Mouse (Mus musculus): ENCODE data around the gene Ttc3. TPM values are rescaled to one million over a fixed set of nuclear protein-coding genes. Genes with fewer than 3 reads are reported as not detected.
A peak's percentile ranks its signal among the peaks of the same experiment; 100 is the strongest.

The Ttc3 gene
- polyA plus RNA-seq, 1 experiment from 2014 or later: 229 TPM

DNA sequence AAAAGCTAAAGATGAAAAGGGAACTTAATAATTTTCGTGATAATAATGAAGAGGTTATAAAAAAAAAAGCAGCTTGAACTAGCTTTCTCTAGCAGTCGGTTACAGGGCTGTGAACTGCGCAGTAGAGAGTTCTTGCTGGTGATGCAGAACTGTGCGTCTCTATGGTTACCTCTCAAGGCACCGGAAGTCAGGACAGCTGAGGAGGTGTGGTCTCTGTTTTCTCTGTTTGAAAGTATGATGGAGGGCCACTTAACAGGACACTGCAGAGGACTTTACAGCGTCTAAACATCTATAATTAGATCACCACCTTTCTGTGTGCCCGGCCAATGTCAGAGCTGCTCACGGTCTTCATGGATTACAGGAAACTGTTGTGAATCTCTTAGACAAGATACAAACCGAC lies 16.0 kb upstream of the Ttc3 start:
- peak; percentile 55 for DNase-seq (ENCODE audit: low spot score)

DNA sequence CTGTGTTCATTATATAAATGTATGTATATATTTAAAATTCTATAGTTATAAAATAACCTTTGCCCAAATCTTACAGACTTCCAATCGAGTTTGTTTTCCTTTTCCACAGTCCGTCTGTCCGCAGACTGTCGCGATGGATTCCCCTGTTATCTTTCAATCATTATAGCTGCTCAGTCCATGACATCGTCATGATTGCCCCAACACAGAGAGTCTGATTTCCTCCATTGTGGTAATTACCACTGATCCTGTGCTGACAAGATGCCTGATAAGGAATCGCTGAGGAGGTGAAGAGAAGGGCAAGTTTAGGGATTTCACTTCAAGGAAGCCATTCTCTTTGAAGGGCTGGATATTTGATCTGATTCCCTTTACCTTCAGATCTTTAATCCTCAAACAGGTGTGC lies 14.4 kb upstream of the Ttc3 start:
- H3K4me2 ChIP-seq (ENCODE audit: low read length): no peak overlapping the region
- H3K9me3 ChIP-seq (ENCODE audit: control insufficient read depth, low read length): no peaks in the 10 kb centered on the region
- H3K9ac ChIP-seq (ENCODE audit: low read length): no peak overlapping the region
- H3K27me3 ChIP-seq (replicated peaks; ENCODE audit: control insufficient read depth, insufficient read depth, low read length): no peaks in the 10 kb centered on the region
- 35% methylated on average over 7 of the region's 7 CpGs for WGBS
- ATAC-seq (replicated peaks; ENCODE audit: low FRiP score, low TSS enrichment, low read depth): no peak
- H3K4me3 ChIP-seq (ENCODE audit: low read depth, low read length): no peak overlapping the region
- H3K4me1 ChIP-seq (replicated peaks; ENCODE audit: control insufficient read depth, insufficient read depth, low read length): no peaks in the 10 kb centered on the region
- no peaks in the 10 kb centered on the region for H3K36me3 ChIP-seq (ENCODE audit: control insufficient read depth, insufficient read depth, low read length)
- H3K27ac ChIP-seq (ENCODE audit: low read depth): no peak overlapping the region
- DNase-seq (ENCODE audit: low spot score): no peak

More for the DNA sequence above, 16.0 kb upstream of the Ttc3 start:
- H3K36me3 ChIP-seq (ENCODE audit: control insufficient read depth, insufficient read depth, low read length): no peaks in the 10 kb centered on the region
- no peaks in the 10 kb centered on the region for H3K27me3 ChIP-seq (replicated peaks; ENCODE audit: control insufficient read depth, insufficient read depth, low read length)
- ATAC-seq (replicated peaks; ENCODE audit: low FRiP score, low TSS enrichment, low read depth): peak; percentile 66; the same call in 1 of the 2 replicates
- H3K4me1 ChIP-seq (replicated peaks; ENCODE audit: control insufficient read depth, insufficient read depth, low read length): no peaks in the 10 kb centered on the region
- H3K27ac ChIP-seq (ENCODE audit: low read depth): no peak overlapping the region
- WGBS: 19% methylated on average over 9 of the region's 9 CpGs
- no peaks in the 10 kb centered on the region for H3K9me3 ChIP-seq (ENCODE audit: control insufficient read depth, low read length)
- H3K9ac ChIP-seq (ENCODE audit: low read length): no peak overlapping the region
- H3K4me2 ChIP-seq (ENCODE audit: low read length): no peak overlapping the region
- H3K4me3 ChIP-seq (ENCODE audit: low read depth, low read length): no peak overlapping the region

DNA sequence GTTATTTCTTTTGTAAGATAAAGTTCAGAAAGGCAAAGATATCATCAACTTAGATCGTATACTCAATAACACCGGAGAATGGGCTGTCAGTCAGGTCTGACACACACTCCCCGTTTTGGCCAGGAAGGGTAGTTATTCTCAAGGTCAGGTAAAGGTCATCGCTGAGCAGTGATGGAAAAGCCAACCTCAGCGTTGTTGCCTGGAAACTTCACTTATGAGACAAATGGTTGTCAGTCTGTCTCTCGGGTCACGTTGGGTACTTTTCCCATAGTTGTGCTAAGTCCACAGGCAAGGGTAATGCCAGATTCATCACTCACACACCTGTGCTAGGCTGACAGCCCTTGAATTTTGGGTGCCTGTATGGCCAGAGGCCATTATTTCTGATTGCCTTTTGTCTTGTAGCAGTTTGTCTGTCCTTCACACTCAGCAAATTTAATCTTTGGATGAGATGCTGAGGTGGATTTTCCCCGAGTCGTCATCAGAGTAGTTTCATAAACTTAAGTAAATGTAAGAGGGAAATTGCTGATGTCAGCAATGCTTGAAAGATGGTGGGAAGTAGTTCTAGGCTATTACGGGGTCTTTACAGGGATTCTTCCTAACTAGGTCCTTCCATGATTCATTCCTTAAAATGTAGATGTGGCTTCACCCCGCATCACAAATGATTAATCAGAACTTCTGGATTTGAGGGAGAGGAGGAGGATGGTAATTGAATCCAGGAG lies 13.5 kb upstream of the Ttc3 start:
- no peak for ATAC-seq (replicated peaks; ENCODE audit: low FRiP score, low TSS enrichment, low read depth)
- Histone ChIP-seq H3K27me3 (replicated peaks; ENCODE audit: control insufficient read depth, insufficient read depth, low read length) (no peaks in the 10 kb centered on the region), H3K36me3 (ENCODE audit: control insufficient read depth, insufficient read depth, low read length) (no peaks in the 10 kb centered on the region), H3K4me3 (ENCODE audit: low read depth, low read length) (no peak overlapping the region), H3K4me1 (replicated peaks; ENCODE audit: control insufficient read depth, insufficient read depth, low read length) (no peaks in the 10 kb centered on the region), H3K27ac (ENCODE audit: low read depth) (no peak overlapping the region), H3K4me2 (ENCODE audit: low read length) (no peak overlapping the region), H3K9me3 (ENCODE audit: control insufficient read depth, low read length) (no peaks in the 10 kb centered on the region), H3K9ac (ENCODE audit: low read length) (no peak overlapping the region)
- 57% methylated on average over 11 of the region's 11 CpGs for WGBS
- no peak for DNase-seq (ENCODE audit: low spot score)

DNA sequence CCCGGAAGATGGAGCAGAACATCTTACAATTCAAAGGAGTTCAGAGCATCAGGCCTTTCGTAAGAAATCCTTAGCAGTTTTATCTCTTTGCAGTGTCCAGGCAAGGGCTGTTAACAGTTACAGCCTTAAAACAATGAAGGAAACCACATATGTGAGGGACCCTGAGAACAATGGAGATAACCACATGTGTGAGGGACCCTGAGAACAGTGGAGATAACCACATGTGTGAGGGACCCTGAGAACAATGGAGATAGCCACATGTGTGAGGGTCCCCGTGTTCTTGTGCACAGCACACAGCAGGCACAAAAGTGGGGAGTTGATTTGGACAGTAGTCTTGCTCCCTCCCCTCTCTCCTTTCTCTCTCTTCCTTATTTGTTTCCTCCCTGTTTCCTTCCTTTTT lies 12.3 kb upstream of the Ttc3 start:
- no peaks in the 10 kb centered on the region for H3K27me3 ChIP-seq (replicated peaks; ENCODE audit: control insufficient read depth, insufficient read depth, low read length)
- H3K27ac ChIP-seq (ENCODE audit: low read depth): no peak overlapping the region
- no peaks in the 10 kb centered on the region for H3K9me3 ChIP-seq (ENCODE audit: control insufficient read depth, low read length)
- DNase-seq (ENCODE audit: low spot score) (no peak), ATAC-seq (replicated peaks; ENCODE audit: low FRiP score, low TSS enrichment, low read depth) (no peak)
- 86% methylated on average over 3 of the region's 3 CpGs for WGBS
- H3K4me1 ChIP-seq (replicated peaks; ENCODE audit: control insufficient read depth, insufficient read depth, low read length): no peaks in the 10 kb centered on the region
- no peak overlapping the region for H3K9ac ChIP-seq (ENCODE audit: low read length)
- no peaks in the 10 kb centered on the region for H3K36me3 ChIP-seq (ENCODE audit: control insufficient read depth, insufficient read depth, low read length)
- no peak overlapping the region for H3K4me2 ChIP-seq (ENCODE audit: low read length)
- H3K4me3 ChIP-seq (ENCODE audit: low read depth, low read length): no peak overlapping the region

DNA sequence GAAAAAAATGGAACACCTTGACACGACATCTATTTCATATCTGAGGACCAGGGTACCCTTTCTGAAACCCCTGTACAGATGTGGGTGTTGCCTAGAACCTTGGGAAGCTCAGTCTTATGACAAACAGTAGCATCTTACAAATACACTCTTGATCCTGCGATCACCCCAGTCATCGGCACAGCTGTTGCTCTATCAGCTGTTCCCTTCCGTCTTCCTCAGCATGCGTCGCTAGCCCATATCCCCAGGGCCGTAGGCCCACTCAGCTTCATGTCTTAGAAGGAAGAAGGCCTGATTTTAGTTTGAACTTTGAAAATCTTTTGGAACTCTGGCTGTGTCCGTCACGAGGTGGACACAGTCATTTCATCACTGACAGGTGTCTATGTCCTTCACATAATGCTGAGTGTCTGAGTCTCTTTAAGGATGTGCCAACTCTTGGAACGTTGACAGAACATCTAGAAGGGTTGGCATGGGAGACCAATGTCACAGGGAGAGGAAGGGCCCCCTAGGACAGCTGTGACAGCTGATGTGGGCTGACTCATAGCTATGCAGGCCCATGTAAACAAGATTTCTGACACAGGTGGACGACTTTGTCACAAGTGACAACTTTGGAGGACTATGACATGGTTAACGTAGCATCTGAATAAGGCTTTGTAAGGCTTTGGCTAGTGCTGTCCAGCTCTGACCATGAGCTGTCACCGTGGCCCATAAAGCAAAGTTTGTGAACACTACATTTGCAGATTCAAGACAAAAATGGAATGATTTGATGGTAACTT lies 9.7 kb upstream of the Ttc3 start:
- H3K36me3 ChIP-seq (ENCODE audit: control insufficient read depth, insufficient read depth, low read length): 0 out of 2 replicates have a peak, but pooled peaks cover 5% of the 10 kb centered on the region
- H3K4me2 ChIP-seq (ENCODE audit: low read length): no peak overlapping the region
- H3K9ac ChIP-seq (ENCODE audit: low read length): no peak overlapping the region
- H3K4me1 ChIP-seq (replicated peaks; ENCODE audit: control insufficient read depth, insufficient read depth, low read length): no peaks in the 10 kb centered on the region
- WGBS: 88% methylated on average over 13 of the region's 13 CpGs
- H3K27ac ChIP-seq (ENCODE audit: low read depth): no peak overlapping the region
- ATAC-seq (replicated peaks; ENCODE audit: low FRiP score, low TSS enrichment, low read depth) (no peak), DNase-seq (ENCODE audit: low spot score) (no peak)
- H3K9me3 ChIP-seq (ENCODE audit: control insufficient read depth, low read length): no peaks in the 10 kb centered on the region
- no peaks in the 10 kb centered on the region for H3K27me3 ChIP-seq (replicated peaks; ENCODE audit: control insufficient read depth, insufficient read depth, low read length)
- H3K4me3 ChIP-seq (ENCODE audit: low read depth, low read length): no peak overlapping the region

DNA sequence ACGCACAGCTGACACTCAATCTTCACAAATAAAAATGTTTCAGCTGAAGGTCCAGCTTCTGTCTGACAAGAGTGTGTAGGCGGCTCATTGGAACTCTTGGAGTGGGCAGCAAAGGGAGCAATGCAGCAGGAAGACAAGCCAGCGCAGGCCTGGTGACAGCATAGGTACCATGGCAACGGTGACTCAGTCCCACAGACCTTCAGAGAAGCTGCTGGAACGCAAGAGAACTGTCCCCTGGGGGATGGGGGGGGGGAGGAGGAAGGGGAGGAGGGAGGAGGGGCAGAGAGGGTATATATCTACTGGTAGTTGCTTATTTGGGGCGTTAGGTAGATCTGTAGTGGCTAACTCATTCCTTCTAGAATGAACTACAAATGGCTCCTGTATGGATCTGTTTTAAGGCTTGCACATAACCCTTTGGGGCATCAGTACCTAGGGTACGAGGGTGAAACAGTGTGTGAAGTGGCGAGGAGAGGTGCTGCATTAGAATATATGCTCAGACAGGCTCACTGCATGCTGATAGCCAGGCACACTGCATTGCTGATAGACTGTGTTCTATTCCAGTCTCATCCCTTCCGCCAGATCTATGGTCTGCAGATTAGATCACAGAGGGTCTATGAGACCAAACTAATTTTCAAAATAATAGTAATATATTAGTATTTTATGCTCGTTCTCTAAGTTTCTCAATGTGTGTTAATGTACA lies 8.1 kb upstream of the Ttc3 start:
- Histone ChIP-seq H3K27ac (ENCODE audit: low read depth) (no peak overlapping the region), H3K9me3 (ENCODE audit: control insufficient read depth, low read length) (no peaks in the 10 kb centered on the region), H3K4me3 (ENCODE audit: low read depth, low read length) (no peak overlapping the region), H3K27me3 (replicated peaks; ENCODE audit: control insufficient read depth, insufficient read depth, low read length) (no peaks in the 10 kb centered on the region), H3K9ac (ENCODE audit: low read length) (no peak overlapping the region), H3K4me1 (replicated peaks; ENCODE audit: control insufficient read depth, insufficient read depth, low read length) (no peaks in the 10 kb centered on the region), H3K36me3 (ENCODE audit: control insufficient read depth, insufficient read depth, low read length) (0 out of 2 replicates have a peak, but pooled peaks cover 5% of the 10 kb centered on the region), H3K4me2 (ENCODE audit: low read length) (no peak overlapping the region)
- 48% methylated on average over 10 of the region's 10 CpGs for WGBS
- ATAC-seq (replicated peaks; ENCODE audit: low FRiP score, low TSS enrichment, low read depth) (no peak; the same call in 1 of the 2 replicates), DNase-seq (ENCODE audit: low spot score) (no peak)

GRCm38 (mm10) chr16:94363814-94364213 lies 6.6 kb upstream of the Ttc3 start:
- no peak overlapping the region for H3K9ac ChIP-seq (ENCODE audit: low read length)
- H3K27ac ChIP-seq (ENCODE audit: low read depth): no peak overlapping the region
- H3K9me3 ChIP-seq (ENCODE audit: control insufficient read depth, low read length): no peaks in the 10 kb centered on the region
- no peak overlapping the region for H3K4me3 ChIP-seq (ENCODE audit: low read depth, low read length)
- no peaks in the 10 kb centered on the region for H3K4me1 ChIP-seq (replicated peaks; ENCODE audit: control insufficient read depth, insufficient read depth, low read length)
- no peak overlapping the region for H3K4me2 ChIP-seq (ENCODE audit: low read length)
- WGBS: 89% methylated on average over 4 of the region's 4 CpGs
- H3K36me3 ChIP-seq (ENCODE audit: control insufficient read depth, insufficient read depth, low read length): 0 out of 2 replicates have a peak, but pooled peaks cover 5% of the 10 kb centered on the region
- H3K27me3 ChIP-seq (replicated peaks; ENCODE audit: control insufficient read depth, insufficient read depth, low read length): no peaks in the 10 kb centered on the region
- no peak for ATAC-seq (replicated peaks; ENCODE audit: low FRiP score, low TSS enrichment, low read depth)
- no peak for DNase-seq (ENCODE audit: low spot score)

DNA sequence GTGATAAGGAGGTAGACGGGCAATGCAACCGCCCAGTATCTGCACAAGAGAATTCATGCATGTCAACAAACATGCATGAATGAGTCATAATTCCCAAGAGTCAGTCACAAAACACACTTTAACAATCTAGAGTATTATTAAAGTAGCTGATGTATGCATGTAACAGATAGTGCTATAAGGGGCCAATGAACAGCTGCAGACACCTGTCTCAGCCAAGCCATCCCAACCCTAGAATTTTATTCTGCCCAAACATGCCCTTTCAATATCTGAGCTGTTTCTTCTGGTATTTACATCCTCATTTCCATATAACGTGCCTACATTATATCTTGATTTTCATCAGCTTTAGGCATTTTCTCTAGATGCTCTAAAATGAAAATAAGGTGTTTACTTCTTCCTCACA lies 5.0 kb upstream of the Ttc3 start:
- H3K9ac ChIP-seq (ENCODE audit: low read length): no peak overlapping the region
- ATAC-seq (replicated peaks; ENCODE audit: low FRiP score, low TSS enrichment, low read depth) (no peak), DNase-seq (ENCODE audit: low spot score) (no peak)
- H3K9me3 ChIP-seq (ENCODE audit: control insufficient read depth, low read length): no peaks in the 10 kb centered on the region
- no peak overlapping the region for H3K27ac ChIP-seq (ENCODE audit: low read depth)
- no peaks in the 10 kb centered on the region for H3K27me3 ChIP-seq (replicated peaks; ENCODE audit: control insufficient read depth, insufficient read depth, low read length)
- H3K4me2 ChIP-seq (ENCODE audit: low read length): no peak overlapping the region
- H3K4me1 ChIP-seq (replicated peaks; ENCODE audit: control insufficient read depth, insufficient read depth, low read length): peaks cover 5% of the 10 kb centered on the region
- no peak overlapping the region for H3K4me3 ChIP-seq (ENCODE audit: low read depth, low read length)
- 85% methylated on average over 3 of the region's 3 CpGs for WGBS
- H3K36me3 ChIP-seq (ENCODE audit: control insufficient read depth, insufficient read depth, low read length): 0 out of 2 replicates have a peak, but pooled peaks cover 5% of the 10 kb centered on the region
